Comparison of ENCODE assay signal across 24 mouse cellular contexts in genomic region chr13:45861885-45862605, GRCm38 (mm10).
A peak's percentile ranks its signal among the peaks of the same experiment; 100 is the strongest.
DNase-seq lines count a peak whose midpoint lies in the region; ATAC-seq and TF ChIP-seq lines count a peak whose summit lies in the region.
"Had no signal": no experiment of that assay in that cellular context is flagged by ENCODE, and none has a peak within 500 bp of the region (broad histone marks: within the 10 kb centered on the region; RNA-seq: fewer than 3 reads in every experiment).

No protein-coding gene starts in this region.

- no peak for TF ChIP-seq POLR2A in thymus, adult 2 months (IDR thresholded peaks at IDR 0.05; ENCODE audit: control insufficient read depth, extremely low read depth, insufficient read depth, low read length, poor library complexity)

- no peaks in the 10 kb centered on the region for H3K27me3 ChIP-seq in heart, embryonic 13.5 days (replicated peaks)
- H3K27me3 ChIP-seq in embryonic facial prominence, embryonic 14.5 days (replicated peaks; ENCODE audit: control insufficient read depth, insufficient read depth, low read length), result no peaks in the 10 kb centered on the region
- H3K27me3 ChIP-seq in thymus, adult 2 months (ENCODE audit: control insufficient read depth, insufficient read depth, low read length), result no peaks in the 10 kb centered on the region
- H3K27me3 ChIP-seq: embryonic facial prominence, embryonic 13.5 days; hindbrain, embryonic 13.5 days; intestine, embryonic 15.5 days; kidney, embryonic 15.5 days; neural tube, embryonic 13.5 days had no signal

- ATAC-seq in heart, embryonic 13.5 days (ENCODE audit: extremely low read depth, insufficient number of reproducible peaks, low FRiP score, low TSS enrichment), result no peak
- no peak for ATAC-seq in embryonic facial prominence, embryonic 14.5 days (ENCODE audit: low read depth)
- ATAC-seq: intestine, embryonic 15.5 days; lung, postnatal 0 days had no signal

- no peaks in the 10 kb centered on the region for H3K36me3 ChIP-seq in heart, embryonic 13.5 days
- H3K36me3 ChIP-seq in embryonic facial prominence, embryonic 14.5 days (ENCODE audit: control insufficient read depth, insufficient read depth, low read length), result no peaks in the 10 kb centered on the region
- no peaks in the 10 kb centered on the region for H3K36me3 ChIP-seq in thymus, adult 2 months (ENCODE audit: control insufficient read depth, insufficient read depth, low read length)
- H3K36me3 ChIP-seq: embryonic facial prominence, embryonic 13.5 days; hindbrain, embryonic 13.5 days; intestine, embryonic 15.5 days; kidney, embryonic 15.5 days; midbrain, embryonic 12.5 days; neural tube, embryonic 13.5 days had no signal

- TF ChIP-seq CTCF in thymus, adult 2 months (IDR thresholded peaks at IDR 0.05; ENCODE audit: borderline replicate concordance, control insufficient read depth, extremely low read depth, insufficient read depth, low read length, poor library complexity), result no peak

- H3K4me1 ChIP-seq in heart, embryonic 13.5 days, result peaks cover 38% of the 10 kb centered on the region
- peaks cover 14% of the 10 kb centered on the region; the same call in 1 of the 2 replicates for H3K4me1 ChIP-seq in embryonic facial prominence, embryonic 14.5 days (ENCODE audit: control insufficient read depth, insufficient read depth, low read length)
- H3K4me1 ChIP-seq in thymus, adult 2 months (replicated peaks; ENCODE audit: control insufficient read depth, insufficient read depth, low read length), result peaks cover 13% of the 10 kb centered on the region
- H3K4me1 ChIP-seq: kidney, embryonic 15.5 days had no signal

- DNase-seq in embryo, embryonic 10 days (ENCODE audit: low spot score), result peak; percentile 23
- no peak for DNase-seq in embryo, embryonic 11 days
- no peak for DNase-seq in heart, adult 9 months (ENCODE audit: low spot score in 2 of 2)
- peak; percentile 60 for DNase-seq in CD4-positive helper T cell, adult 2 months (ENCODE audit: low read depth, low spot score)
- DNase-seq in embryonic facial prominence, embryonic 14.5 days (ENCODE audit: low spot score), result peak; percentile 30
- DNase-seq in right cerebral cortex, postnatal 10 days (ENCODE audit: low spot score in 2 of 2), result no peak
- no peak for DNase-seq in thymus, adult 2 months
- DNase-seq: adrenal gland, postnatal 14 days; cerebellum, adult 11-12 months; heart, postnatal 14 days; kidney, postnatal 4 days; layer of hippocampus, adult 9-11 months; left cerebral cortex, postnatal 4 days; liver; spleen, adult 18-20 months had no signal

- 52% methylated on average over 13 of the region's 13 CpGs for WGBS in heart, embryonic 13.5 days
- WGBS in embryonic facial prominence, embryonic 14.5 days, result 39% methylated on average over 13 of the region's 13 CpGs
- WGBS in thymus, adult 2 months, result 91% methylated on average over 13 of the region's 13 CpGs

- peak overlapping the region; percentile 1; the same call in 1 of the 2 replicates for H3K9ac ChIP-seq in heart, embryonic 13.5 days
- no peak overlapping the region for H3K9ac ChIP-seq in embryonic facial prominence, embryonic 14.5 days (ENCODE audit: low read depth, low read length)
- H3K9ac ChIP-seq: embryonic facial prominence, embryonic 13.5 days; hindbrain, embryonic 13.5 days; intestine, embryonic 15.5 days; kidney, embryonic 15.5 days; midbrain, embryonic 12.5 days; neural tube, embryonic 13.5 days had no signal

- no peak overlapping the region for H3K4me3 ChIP-seq in heart, embryonic 13.5 days
- H3K4me3 ChIP-seq in embryonic facial prominence, embryonic 14.5 days (ENCODE audit: low read depth, low read length), result no peak overlapping the region
- no peak overlapping the region for H3K4me3 ChIP-seq in thymus, adult 2 months (ENCODE audit: control insufficient read depth, insufficient read depth, low read length)
- H3K4me3 ChIP-seq: embryonic facial prominence, embryonic 13.5 days; hindbrain, embryonic 13.5 days; intestine, embryonic 15.5 days; kidney, embryonic 15.5 days; left cerebral cortex, adult 2 months; midbrain, embryonic 12.5 days; neural tube, embryonic 13.5 days had no signal

- no peaks in the 10 kb centered on the region for H3K9me3 ChIP-seq in heart, embryonic 13.5 days
- no peaks in the 10 kb centered on the region for H3K9me3 ChIP-seq in embryonic facial prominence, embryonic 14.5 days (ENCODE audit: control insufficient read depth, low read length)
- H3K9me3 ChIP-seq: embryonic facial prominence, embryonic 13.5 days; hindbrain, embryonic 13.5 days; intestine, embryonic 15.5 days; kidney, embryonic 15.5 days; midbrain, embryonic 12.5 days; neural tube, embryonic 13.5 days had no signal

- no peak overlapping the region for H3K27ac ChIP-seq in heart, embryonic 13.5 days (replicated peaks)
- no peak overlapping the region for H3K27ac ChIP-seq in embryonic facial prominence, embryonic 14.5 days (replicated peaks; ENCODE audit: low read depth, low read length)
- no peak overlapping the region for H3K27ac ChIP-seq in thymus, adult 2 months (ENCODE audit: control insufficient read depth, insufficient read depth, low read length)
- H3K27ac ChIP-seq: embryonic facial prominence, embryonic 13.5 days; hindbrain, embryonic 13.5 days; intestine, embryonic 15.5 days; kidney, embryonic 15.5 days; left cerebral cortex, adult 2 months; midbrain, embryonic 12.5 days; neural tube, embryonic 13.5 days had no signal

- H3K4me2 ChIP-seq in heart, embryonic 13.5 days, result 0 out of 2 replicates have a peak overlapping the region, but pooled peaks have one; percentile 1
- no peak overlapping the region for H3K4me2 ChIP-seq in embryonic facial prominence, embryonic 14.5 days (ENCODE audit: low read depth, low read length)
- H3K4me2 ChIP-seq: embryonic facial prominence, embryonic 13.5 days; hindbrain, embryonic 13.5 days; intestine, embryonic 15.5 days; kidney, embryonic 15.5 days; midbrain, embryonic 12.5 days; neural tube, embryonic 13.5 days had no signal

Comparison
In these comparisons a context has a peak if more than half of its experiments do, and no peak if none do; other contexts are left out.
1. DNase-seq: peak in embryo, embryonic 10 days (single experiment), CD4-positive helper T cell, adult 2 months (single experiment) and embryonic facial prominence, embryonic 14.5 days (single experiment); none in embryo, embryonic 11 days (single experiment), heart, adult 9 months (0 of 2), right cerebral cortex, postnatal 10 days (0 of 2) and thymus, adult 2 months (single experiment).